Mouse (Mus musculus) midbrain, embryonic 14.5 days (tissue): ENCODE data around the gene Tor1aip2. TPM values are rescaled to one million over a fixed set of nuclear protein-coding genes. Genes with fewer than 3 reads are reported as not detected.

ENCODE experiments used
- ATAC-seq: fragments of 200-750 bp; cut with Nextera tagmentation; 2 replicates; pipeline ENCODE4 v1.8.0; 2017; ENCODE audit warnings: moderate number of reproducible peaks, moderate library complexity; ENCODE audit not compliant: low FRiP score, low TSS enrichment
- DNase-seq: peaks from one replicate; pipeline ENCODE4 v3.0.0-alpha.2; 2015
- H3K27ac ChIP-seq: fragments of 300-500 bp; sonication (generic); replicated peaks from 2 replicates; pipeline ENCODE4 v1.5.1; 2014; ENCODE audit warnings: mild to moderate bottlenecking, low read depth, low read length, moderate library complexity
- H3K27me3 ChIP-seq: fragments of 300-500 bp; sonication (generic); 2 replicates; pipeline ENCODE4 v1.6.1; 2014; ENCODE audit warnings: low read length, control low read depth, mixed read lengths; ENCODE audit not compliant: control insufficient read depth, insufficient read depth
- H3K36me3 ChIP-seq: fragments of 300-500 bp; sonication (generic); 2 replicates; pipeline ENCODE4 v1.6.1; 2014; ENCODE audit warnings: low read length, control low read depth; ENCODE audit not compliant: control insufficient read depth, insufficient read depth
- H3K4me1 ChIP-seq: fragments of 300-500 bp; sonication (generic); 2 replicates; pipeline ENCODE4 v1.6.1; 2014; ENCODE audit warnings: mild to moderate bottlenecking, antibody characterized with exemption, low read length, control low read depth; ENCODE audit not compliant: control insufficient read depth, insufficient read depth
- H3K4me2 ChIP-seq: fragments of 300-500 bp; sonication (generic); 2 replicates; pipeline ENCODE4 v1.6.1; 2014; ENCODE audit warnings: mild to moderate bottlenecking, low read length, moderate library complexity
- H3K4me3 ChIP-seq: fragments of 300-500 bp; sonication (generic); replicated peaks from 2 replicates; pipeline ENCODE4 v1.5.1; 2014; ENCODE audit warnings: low read depth, low read length
- H3K9ac ChIP-seq: fragments of 300-500 bp; sonication (generic); replicated peaks from 2 replicates; pipeline ENCODE4 v1.6.1; 2014; ENCODE audit warnings: mild to moderate bottlenecking, low read length, moderate library complexity
- H3K9me3 ChIP-seq: fragments of 300-500 bp; sonication (generic); 2 replicates; pipeline ENCODE4 v1.6.1; 2016; ENCODE audit warnings: low read length, control low read depth, mixed read lengths; ENCODE audit not compliant: control insufficient read depth
- WGBS: fragments of 180-500 bp; shearing (Covaris S2); extraction: QIAGEN DNeasy Blood & Tissue Kit; methylation state at CpG from one replicate; pipeline ENCODE4 v1.1.7; 2014; 5-methylcytosine and 5-hydroxymethylcytosine counted together
- polyA plus RNA-seq: library from polyadenylated mRNA; unstranded; fragments of >200 nt; fragmentation: Nextera tagmentation; extraction: Ambion mirVana; gene quantifications from 2 replicates; pipeline ENCODE4 v1.2.1, GENCODE M21; 2014

Tor1aip2 gene
- 64.8 and 78.1 TPM in 2 replicates for polyA plus RNA-seq

GRCm38 (mm10) chr1:156035269-156035929 is at the start of gene Tor1aip2:
Gene Tor1aip2, plus strand, starts transcription at chr1:156035403.
- H3K27ac ChIP-seq = peak within 1 kb of the TSS; percentile 98
- H3K4me3 ChIP-seq = peak within 1 kb of the TSS; percentile 81
- peak within 1 kb of the TSS; percentile 92 for H3K9ac ChIP-seq
- peak within 1 kb of the TSS; percentile 79 for H3K4me2 ChIP-seq
- under 1% methylated on average over 59 of the region's 59 CpGs for WGBS
- no peaks in the 10 kb centered on the region for H3K27me3 ChIP-seq
- H3K36me3 ChIP-seq = peaks cover 31% of the 10 kb centered on the region
- ATAC-seq (peak; percentile 76), DNase-seq (peak; percentile 86)
- no peaks in the 10 kb centered on the region for H3K9me3 ChIP-seq
- peaks cover 7% of the 10 kb centered on the region for H3K4me1 ChIP-seq

- H3K36me3 ChIP-seq = no peaks in the 10 kb centered on the region
- no peaks in the 10 kb centered on the region for H3K27me3 ChIP-seq
- 66% methylated on average over 2 of the region's 2 CpGs for WGBS
Measured at GRCm38 (mm10) chr1:155987625-155988024, 47.6 kb upstream of the Tor1aip2 start.

GRCm38 (mm10) chr1:155989387-155989786 is 45.8 kb upstream of the Tor1aip2 start:
- ATAC-seq = no peak
- Histone ChIP-seq H3K27ac (no peak overlapping the region), H3K9me3 (no peaks in the 10 kb centered on the region), H3K9ac (no peak overlapping the region), H3K36me3 (no peaks in the 10 kb centered on the region), H3K4me3 (no peak overlapping the region), H3K27me3 (no peaks in the 10 kb centered on the region), H3K4me1 (no peaks in the 10 kb centered on the region), H3K4me2 (no peak overlapping the region)
- peak; percentile 78 for DNase-seq
- 0% methylated on average over 2 of the region's 2 CpGs for WGBS

More at GRCm38 (mm10) chr1:155987625-155988024, 47.6 kb upstream of the Tor1aip2 start:
- Histone ChIP-seq H3K9ac (no peak overlapping the region), H3K4me1 (no peaks in the 10 kb centered on the region), H3K9me3 (no peaks in the 10 kb centered on the region), H3K27ac (no peak overlapping the region), H3K4me2 (no peak overlapping the region), H3K4me3 (no peak overlapping the region)
- DNase-seq (no peak), ATAC-seq (no peak)

GRCm38 (mm10) chr1:155990391-155990790 is 44.8 kb upstream of the Tor1aip2 start:
- Histone ChIP-seq H3K27me3 (no peaks in the 10 kb centered on the region), H3K4me2 (no peak overlapping the region), H3K27ac (no peak overlapping the region), H3K4me3 (no peak overlapping the region), H3K36me3 (no peaks in the 10 kb centered on the region), H3K4me1 (no peaks in the 10 kb centered on the region), H3K9ac (no peak overlapping the region), H3K9me3 (no peaks in the 10 kb centered on the region)
- DNase-seq (no peak), ATAC-seq (no peak)
- 83% methylated on average over 11 of the region's 11 CpGs for WGBS

- no peaks in the 10 kb centered on the region for H3K27me3 ChIP-seq
- H3K36me3 ChIP-seq = no peaks in the 10 kb centered on the region
- H3K27ac ChIP-seq = no peak overlapping the region
- H3K4me3 ChIP-seq = no peak overlapping the region
- H3K4me1 ChIP-seq = no peaks in the 10 kb centered on the region
- ATAC-seq = no peak
- H3K9me3 ChIP-seq = no peaks in the 10 kb centered on the region
- DNase-seq = no peak
- no peak overlapping the region for H3K9ac ChIP-seq
- 91% methylated on average over 2 of the region's 2 CpGs for WGBS
- no peak overlapping the region for H3K4me2 ChIP-seq
Measured at GRCm38 (mm10) chr1:155994524-155994923, 40.7 kb upstream of the Tor1aip2 start.

- H3K4me3 ChIP-seq = no peak overlapping the region
- H3K27me3 ChIP-seq = no peaks in the 10 kb centered on the region
- 90% methylated on average over 2 of the region's 2 CpGs for WGBS
- no peaks in the 10 kb centered on the region for H3K4me1 ChIP-seq
- H3K4me2 ChIP-seq = no peak overlapping the region
- H3K9me3 ChIP-seq = no peaks in the 10 kb centered on the region
- no peak overlapping the region for H3K27ac ChIP-seq
- no peaks in the 10 kb centered on the region for H3K36me3 ChIP-seq
- no peak overlapping the region for H3K9ac ChIP-seq
- no peak for DNase-seq
- ATAC-seq = no peak
Measured at GRCm38 (mm10) chr1:155995612-155996011, 39.6 kb upstream of the Tor1aip2 start.

GRCm38 (mm10) chr1:156002366-156002765 is 32.8 kb upstream of the Tor1aip2 start:
- ATAC-seq = no peak
- Histone ChIP-seq H3K9me3 (no peaks in the 10 kb centered on the region), H3K4me3 (no peak overlapping the region), H3K9ac (no peak overlapping the region), H3K4me1 (no peaks in the 10 kb centered on the region), H3K4me2 (no peak overlapping the region), H3K27me3 (no peaks in the 10 kb centered on the region), H3K36me3 (peaks cover 19% of the 10 kb centered on the region), H3K27ac (no peak overlapping the region)
- WGBS = 91% methylated on average over 8 of the region's 8 CpGs
- no peak for DNase-seq

GRCm38 (mm10) chr1:156003201-156003935 is 31.8 kb upstream of the Tor1aip2 start:
- Histone ChIP-seq H3K27ac (no peak overlapping the region), H3K4me2 (no peak overlapping the region), H3K36me3 (peaks cover 26% of the 10 kb centered on the region), H3K4me3 (no peak overlapping the region), H3K9me3 (no peaks in the 10 kb centered on the region), H3K4me1 (no peaks in the 10 kb centered on the region), H3K9ac (no peak overlapping the region), H3K27me3 (no peaks in the 10 kb centered on the region)
- 77% methylated on average over 7 of the region's 7 CpGs for WGBS
- ATAC-seq (no peak), DNase-seq (no peak)

- Histone ChIP-seq H3K4me2 (no peak overlapping the region), H3K27ac (no peak overlapping the region), H3K9ac (no peak overlapping the region), H3K4me1 (no peaks in the 10 kb centered on the region), H3K4me3 (no peak overlapping the region), H3K36me3 (peaks cover 32% of the 10 kb centered on the region), H3K27me3 (no peaks in the 10 kb centered on the region), H3K9me3 (no peaks in the 10 kb centered on the region)
- DNase-seq (no peak), ATAC-seq (no peak)
- 92% methylated on average over 11 of the region's 11 CpGs for WGBS
Measured at GRCm38 (mm10) chr1:156005906-156006305, 29.3 kb upstream of the Tor1aip2 start.
